Mouse (Mus musculus): ENCODE results near the gene Wdtc1. TPM values are rescaled to one million over a fixed set of nuclear protein-coding genes. Genes with fewer than 3 reads are reported as not detected.
A peak's percentile ranks its signal among the peaks of the same experiment; 100 is the strongest.

Wdtc1 gene
- total and polyA plus RNA-seq, 3 experiments, result 13.2 to 35.3 TPM; not detected in 1

DNA sequence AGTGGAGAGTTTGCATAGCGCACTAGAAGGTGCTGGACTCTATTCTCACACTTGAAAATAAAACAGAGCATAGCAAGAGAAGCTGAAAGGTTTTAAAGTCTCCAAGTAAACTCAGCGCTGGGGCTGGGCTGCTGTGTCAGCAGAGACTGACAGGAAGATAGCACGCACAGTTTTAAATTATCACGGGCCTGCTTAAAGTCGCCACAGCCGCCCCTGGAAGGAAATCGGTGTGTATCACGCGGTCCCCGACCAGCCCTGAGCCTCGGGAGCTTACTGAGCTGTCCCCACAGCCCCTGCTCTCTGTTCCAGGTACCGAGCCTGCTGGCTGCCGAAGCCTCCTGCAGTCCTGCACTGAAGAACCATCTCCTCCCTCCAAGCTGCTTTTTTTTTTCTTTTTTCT lies 48.7 kb upstream of the Wdtc1 start:
- Histone ChIP-seq H3K4me1 (ENCODE audit: control insufficient read depth in 1 of 2, insufficient read depth in 2 of 2, low read length in 2 of 2) (peaks cover 2 to 6% of the 10 kb centered on the region in 2 experiments; a peak in 2 of 4 replicates), H3K9me3 (replicated peaks; ENCODE audit: insufficient read depth, low read length) (no peaks in the 10 kb centered on the region), H3K9ac (ENCODE audit: control insufficient read depth, low read depth, low read length, poor library complexity, severe bottlenecking) (peak overlapping the region; percentile 38; the same call in 1 of the 2 replicates), H3K4me3 (ENCODE audit: control insufficient read depth in 1 of 2, insufficient read depth in 1 of 2, low read depth in 2 of 2, low read length in 2 of 2) (no peak overlapping the region), H3K27me3 (ENCODE audit: control insufficient read depth in 1 of 2, insufficient read depth in 2 of 2, low read length in 2 of 2) (no peaks in the 10 kb centered on the region), H3K36me3 (ENCODE audit: control insufficient read depth in 1 of 2, insufficient read depth in 2 of 2, low read length in 2 of 2) (peaks cover 0 to 2% of the 10 kb centered on the region in 2 experiments; a peak in 3 of 4 replicates), H3K27ac (ENCODE audit: control insufficient read depth, low read depth, low read length) (0 out of 2 replicates have a peak overlapping the region, but pooled peaks have one; percentile 18), H3K79me2 (ENCODE audit: control insufficient read depth, insufficient read depth, low read length, poor library complexity) (peaks cover 2% of the 10 kb centered on the region; the same call in 1 of the 2 replicates)
- peak; percentile 40 for DNase-seq (ENCODE audit: low read depth, low spot score)
- TF ChIP-seq POLR2AphosphoS5 (IDR thresholded peaks at IDR 0.05; ENCODE audit: borderline replicate concordance, low read depth, low read length) (no peak), EP300 (IDR thresholded peaks at IDR 0.05; ENCODE audit: low read depth in 1 of 2, low read length in 2 of 2) (no peak), ZMIZ1 (IDR thresholded peaks at IDR 0.05; ENCODE audit: low read depth, low read length) (no peak), UBTF (IDR thresholded peaks at IDR 0.05; ENCODE audit: borderline replicate concordance, insufficient read depth, low read depth, low read length) (no peak), SMC3 (IDR thresholded peaks at IDR 0.05; ENCODE audit: low read depth, low read length) (no peak), MAX (IDR thresholded peaks at IDR 0.05; ENCODE audit: low read length) (no peak), CHD2 (IDR thresholded peaks at IDR 0.05; ENCODE audit: low read length) (no peak), RAD21 (IDR thresholded peaks at IDR 0.05; ENCODE audit: low read depth, low read length) (no peak), ETS1 (IDR thresholded peaks at IDR 0.05; ENCODE audit: low read depth, low read length) (no peak)

DNA sequence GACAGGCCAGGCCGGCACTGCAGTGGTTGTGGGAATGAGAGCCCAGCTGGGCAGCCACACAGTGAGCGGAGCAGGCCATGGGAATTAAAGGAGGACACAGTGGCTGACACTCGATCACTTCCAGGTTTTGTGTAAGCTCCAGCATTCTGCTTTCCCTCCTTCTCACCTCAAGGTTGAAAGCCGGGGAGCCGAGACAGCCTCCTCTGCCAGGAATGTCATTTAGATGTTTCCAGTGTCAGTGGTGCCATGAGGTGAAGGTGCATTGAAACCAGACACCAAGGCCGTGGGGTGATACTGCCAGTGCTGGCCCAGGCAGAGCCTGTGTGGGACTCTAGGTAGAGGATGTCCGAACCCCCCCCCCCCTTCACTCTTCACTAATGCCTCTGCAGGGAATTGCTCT lies 46.8 kb upstream of the Wdtc1 start:
- Histone ChIP-seq H3K27me3 (ENCODE audit: control insufficient read depth in 1 of 2, insufficient read depth in 2 of 2, low read length in 2 of 2) (no peaks in the 10 kb centered on the region), H3K27ac (ENCODE audit: control insufficient read depth, low read depth, low read length) (no peak overlapping the region), H3K4me3 (ENCODE audit: control insufficient read depth in 1 of 2, insufficient read depth in 1 of 2, low read depth in 2 of 2, low read length in 2 of 2) (no peak overlapping the region), H3K9ac (ENCODE audit: control insufficient read depth, low read depth, low read length, poor library complexity, severe bottlenecking) (no peak overlapping the region), H3K9me3 (replicated peaks; ENCODE audit: insufficient read depth, low read length) (no peaks in the 10 kb centered on the region), H3K4me1 (ENCODE audit: control insufficient read depth in 1 of 2, insufficient read depth in 2 of 2, low read length in 2 of 2) (peaks cover 2 to 8% of the 10 kb centered on the region in 2 experiments; a peak in 3 of 4 replicates), H3K36me3 (ENCODE audit: control insufficient read depth in 1 of 2, insufficient read depth in 2 of 2, low read length in 2 of 2) (peaks cover 0 to 2% of the 10 kb centered on the region in 2 experiments; a peak in 3 of 4 replicates), H3K79me2 (ENCODE audit: control insufficient read depth, insufficient read depth, low read length, poor library complexity) (peaks cover 2% of the 10 kb centered on the region; the same call in 1 of the 2 replicates)
- DNase-seq (ENCODE audit: low read depth, low spot score), result no peak
- no peak for TF ChIP-seq GATA1 (IDR thresholded peaks at IDR 0.05; ENCODE audit: low read depth, low read length)
- no peak for TF ChIP-seq SMC3 (IDR thresholded peaks at IDR 0.05; ENCODE audit: low read depth, low read length)

DNA sequence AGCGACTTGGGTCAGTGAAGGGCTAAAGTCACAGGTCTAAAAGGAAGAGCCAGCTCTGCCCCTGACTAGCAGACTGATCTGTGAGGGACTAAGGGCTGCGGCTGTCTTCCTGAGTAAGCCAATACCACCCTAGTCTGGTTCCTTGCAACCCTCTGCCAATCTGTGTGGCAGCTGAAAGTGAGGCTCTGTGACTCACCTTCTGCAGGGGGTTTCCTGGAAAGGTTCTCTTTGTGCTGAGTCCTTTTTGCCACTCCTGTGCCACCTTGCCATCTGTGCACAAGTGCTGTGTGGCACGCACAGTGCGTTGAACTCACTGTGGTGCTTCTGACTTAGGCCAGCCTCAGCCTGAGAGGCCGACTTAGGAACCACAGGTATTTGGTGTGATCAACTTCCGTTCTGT lies 46.2 kb upstream of the Wdtc1 start:
- Histone ChIP-seq H3K27me3 (ENCODE audit: control insufficient read depth in 1 of 2, insufficient read depth in 2 of 2, low read length in 2 of 2) (no peaks in the 10 kb centered on the region), H3K27ac (ENCODE audit: control insufficient read depth, low read depth, low read length) (no peak overlapping the region), H3K36me3 (ENCODE audit: control insufficient read depth in 1 of 2, insufficient read depth in 2 of 2, low read length in 2 of 2) (peaks cover 0 to 2% of the 10 kb centered on the region in 2 experiments; a peak in 3 of 4 replicates), H3K4me3 (ENCODE audit: control insufficient read depth in 1 of 2, insufficient read depth in 1 of 2, low read depth in 2 of 2, low read length in 2 of 2) (no peak overlapping the region), H3K9ac (ENCODE audit: control insufficient read depth, low read depth, low read length, poor library complexity, severe bottlenecking) (no peak overlapping the region), H3K9me3 (replicated peaks; ENCODE audit: insufficient read depth, low read length) (no peaks in the 10 kb centered on the region), H3K4me1 (ENCODE audit: control insufficient read depth in 1 of 2, insufficient read depth in 2 of 2, low read length in 2 of 2) (peaks cover 6 to 14% of the 10 kb centered on the region in 2 experiments), H3K79me2 (ENCODE audit: control insufficient read depth, insufficient read depth, low read length, poor library complexity) (peaks cover 2% of the 10 kb centered on the region; the same call in 1 of the 2 replicates)
- TF ChIP-seq MAX (IDR thresholded peaks at IDR 0.05; ENCODE audit: low read length), result no peak
- no peak for TF ChIP-seq ZC3H11A (IDR thresholded peaks at IDR 0.05; ENCODE audit: low read depth, low read length)
- TF ChIP-seq POLR2A (IDR thresholded peaks at IDR 0.05; ENCODE audit: control insufficient read depth in 1 of 2, insufficient read depth in 1 of 2, low read depth in 1 of 2, low read length in 2 of 2, poor library complexity in 1 of 2), result no peak
- no peak for TF ChIP-seq BHLHE40 (IDR thresholded peaks at IDR 0.05; ENCODE audit: borderline replicate concordance, low read depth, low read length)
- no peak for TF ChIP-seq ZMIZ1 (IDR thresholded peaks at IDR 0.05; ENCODE audit: low read depth, low read length)
- no peak for TF ChIP-seq USF2 (IDR thresholded peaks at IDR 0.05; ENCODE audit: borderline replicate concordance in 1 of 2, insufficient read depth in 1 of 2, low read depth in 1 of 2, low read length in 2 of 2)
- no peak for TF ChIP-seq ZKSCAN1 (IDR thresholded peaks at IDR 0.05; ENCODE audit: low read depth, low read length)
- no peak for TF ChIP-seq CHD2 (IDR thresholded peaks at IDR 0.05; ENCODE audit: low read length)
- TF ChIP-seq USF1 (IDR thresholded peaks at IDR 0.05; ENCODE audit: low read depth, low read length), result no peak
- no peak for DNase-seq (ENCODE audit: low read depth, low spot score)

Measured in MEL (cell line).